Mouse (Mus musculus) hindbrain, embryonic 11.5 days (tissue): ENCODE results near the gene Cdk13. TPM values are rescaled to one million over a fixed set of nuclear protein-coding genes. Genes with fewer than 3 reads are reported as not detected.

Source experiments
- ATAC-seq: fragments of 200-750 bp; cut with Nextera tagmentation; 2 replicates; pipeline ENCODE4 v1.8.0; 2017; ENCODE audit warnings: mild to moderate bottlenecking, moderate TSS enrichment, moderate library complexity; ENCODE audit not compliant: low FRiP score
- DNase-seq: peaks from one replicate; pipeline ENCODE4 v3.0.0-alpha.2; 2015; ENCODE audit warnings: low spot score
- H3K27ac ChIP-seq: fragments of 300-500 bp; sonication (generic); 2 replicates; pipeline ENCODE4 v1.5.1; 2014; ENCODE audit warnings: mild to moderate bottlenecking, low read depth, low read length
- H3K27me3 ChIP-seq: fragments of 300-500 bp; sonication (generic); 2 replicates; pipeline ENCODE4 v1.6.1; 2014; ENCODE audit warnings: mild to moderate bottlenecking, low read length, moderate library complexity, mixed read lengths; ENCODE audit not compliant: control insufficient read depth, insufficient read depth
- H3K36me3 ChIP-seq: fragments of 300-500 bp; sonication (generic); 2 replicates; pipeline ENCODE4 v1.6.1; 2014; ENCODE audit warnings: mild to moderate bottlenecking, low read length, moderate library complexity, mixed read lengths; ENCODE audit not compliant: control insufficient read depth, insufficient read depth
- H3K4me1 ChIP-seq: fragments of 300-500 bp; sonication (generic); replicated peaks from 2 replicates; pipeline ENCODE4 v1.6.1; 2014; ENCODE audit warnings: low read length, mixed read lengths; ENCODE audit not compliant: control insufficient read depth, insufficient read depth
- H3K4me2 ChIP-seq: fragments of 300-500 bp; sonication (generic); replicated peaks from 2 replicates; pipeline ENCODE4 v1.6.1; 2014; ENCODE audit warnings: mild to moderate bottlenecking, low read depth, low read length
- H3K4me3 ChIP-seq: fragments of 300-500 bp; sonication (generic); 2 replicates; pipeline ENCODE4 v1.5.1; 2014; ENCODE audit warnings: low read depth, low read length
- H3K9ac ChIP-seq: fragments of 300-500 bp; sonication (generic); 2 replicates; pipeline ENCODE4 v1.6.1; 2014; ENCODE audit warnings: low read depth, low read length
- H3K9me3 ChIP-seq: fragments of 300-500 bp; sonication (generic); 2 replicates; pipeline ENCODE4 v1.6.1; 2016; ENCODE audit warnings: low read length; ENCODE audit not compliant: control insufficient read depth
- WGBS: fragments of 180-500 bp; shearing (Covaris S2); extraction: QIAGEN DNeasy Blood & Tissue Kit; methylation state at CpG from one replicate; pipeline ENCODE4 v1.1.7; 2014; 5-methylcytosine and 5-hydroxymethylcytosine counted together
- polyA plus RNA-seq: library from polyadenylated mRNA; unstranded; fragments of >200 nt; fragmentation: Nextera tagmentation; extraction: Ambion mirVana; gene quantifications from 2 replicates; pipeline ENCODE4 v1.2.1, GENCODE M21; 2014

The Cdk13 gene
- polyA plus RNA-seq, 1 experiment from 2014 or later, result 27.5 TPM

DNA sequence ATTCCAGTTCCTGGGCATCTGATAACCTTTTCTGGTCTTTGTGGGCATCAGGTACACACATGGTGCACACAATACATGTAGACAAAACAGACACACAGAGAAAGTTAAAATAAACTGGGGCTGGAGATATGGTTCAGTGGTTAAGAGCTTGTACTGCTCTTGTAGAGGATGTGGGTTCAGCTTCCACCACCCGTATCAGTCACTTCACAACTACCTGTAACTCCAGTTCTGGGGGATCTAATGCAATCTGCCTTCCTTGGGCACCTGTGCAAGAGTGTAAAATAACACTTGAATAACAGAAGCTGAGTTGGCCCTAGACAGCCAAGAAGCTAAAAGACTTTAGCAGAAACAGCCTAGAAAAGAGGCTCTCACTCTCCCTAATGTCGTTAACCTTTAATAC is 12.3 kb upstream of the Cdk13 start:
- ATAC-seq, result no peak
- WGBS, result 94% methylated on average over 2 of the region's 2 CpGs
- Histone ChIP-seq H3K4me1 (no peaks in the 10 kb centered on the region), H3K9me3 (no peaks in the 10 kb centered on the region), H3K27me3 (no peaks in the 10 kb centered on the region), H3K27ac (no peak overlapping the region), H3K4me2 (no peak overlapping the region), H3K4me3 (no peak overlapping the region), H3K36me3 (no peaks in the 10 kb centered on the region), H3K9ac (no peak overlapping the region)
- DNase-seq, result no peak

DNA sequence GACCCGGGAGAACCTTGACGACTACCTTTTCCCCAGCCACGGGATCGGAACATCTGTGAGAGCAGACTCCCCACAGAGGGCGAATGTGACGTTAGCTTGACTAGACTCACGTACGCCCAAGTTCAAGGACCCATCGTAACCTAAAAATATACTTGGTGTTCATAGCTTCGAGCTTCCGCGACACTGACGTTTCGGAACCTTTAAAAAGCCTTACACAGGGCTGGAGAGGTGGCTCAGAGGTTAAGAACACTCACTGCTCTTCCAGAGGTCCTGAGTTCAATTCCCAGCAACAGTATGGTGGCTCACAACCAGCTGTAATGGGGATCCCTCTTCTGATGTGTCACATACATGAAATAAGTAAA is 698 bp upstream of the Cdk13 start:
- H3K4me2 ChIP-seq, result peak overlapping the region; percentile 65

DNA sequence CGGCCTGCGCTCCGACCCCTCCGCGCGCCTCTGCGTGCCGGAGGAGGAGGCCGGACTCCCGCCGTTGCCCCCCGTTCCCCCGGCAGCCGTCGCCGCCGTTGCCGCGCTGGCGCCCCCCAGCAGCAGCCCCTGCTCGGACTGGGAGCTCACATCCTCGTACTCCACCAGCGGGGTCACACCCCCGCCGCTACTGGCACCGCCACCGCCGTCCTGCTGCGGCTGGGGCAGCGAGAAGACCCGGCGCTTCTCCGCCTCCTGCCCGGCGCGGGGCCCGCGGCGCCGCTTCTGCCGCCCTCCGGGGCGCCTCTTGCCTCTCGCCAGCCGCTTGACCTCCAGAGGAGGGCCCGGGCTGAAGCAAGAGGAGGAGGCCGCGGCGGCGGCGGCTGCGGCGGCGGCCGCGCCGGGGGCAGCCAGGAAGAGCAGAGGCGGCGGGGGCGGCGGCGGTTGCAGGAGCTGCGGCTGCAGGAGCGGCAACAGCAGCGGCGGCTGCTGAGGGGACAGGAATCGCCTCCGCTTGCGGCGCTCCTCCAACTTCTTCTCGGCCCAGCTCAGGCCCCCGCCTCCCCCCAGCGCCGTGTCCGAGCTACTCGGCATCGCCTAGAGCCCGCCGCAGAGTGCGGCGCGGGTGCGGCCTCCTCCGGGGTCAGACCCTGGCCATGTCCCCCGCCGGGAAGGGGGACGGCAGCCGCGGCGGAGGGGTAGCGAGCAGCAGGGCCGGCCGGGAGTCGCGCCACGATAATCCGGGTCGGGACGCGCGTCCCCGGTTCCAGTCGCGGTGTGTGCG is 647 bp downstream of the Cdk13 start:
- H3K9me3 ChIP-seq, result no peaks in the 10 kb centered on the region
- H3K4me3 ChIP-seq, result peak overlapping the region; percentile 99
- ATAC-seq (peak; percentile 50), DNase-seq (peak; percentile 72)
- no peaks in the 10 kb centered on the region for H3K27me3 ChIP-seq
- no peaks in the 10 kb centered on the region for H3K36me3 ChIP-seq
- H3K27ac ChIP-seq, result peak overlapping the region; percentile 97
- peak overlapping the region; percentile 96 for H3K9ac ChIP-seq
- WGBS, result 0% methylated on average over 55 of the region's 105 CpGs
- H3K4me2 ChIP-seq, result peak overlapping the region; percentile 69
- H3K4me1 ChIP-seq, result no peaks in the 10 kb centered on the region

More for the DNA sequence above, 698 bp upstream of the Cdk13 start:
- Histone ChIP-seq H3K9ac (peak overlapping the region; percentile 70), H3K4me1 (no peaks in the 10 kb centered on the region), H3K36me3 (no peaks in the 10 kb centered on the region), H3K4me3 (peak overlapping the region; percentile 99), H3K27ac (peak overlapping the region; percentile 97), H3K27me3 (no peaks in the 10 kb centered on the region), H3K9me3 (no peaks in the 10 kb centered on the region)
- WGBS, result 1% methylated on average over 14 of the region's 14 CpGs
- no peak for DNase-seq
- ATAC-seq, result peak; percentile 18; the same call in 1 of the 2 replicates

DNA sequence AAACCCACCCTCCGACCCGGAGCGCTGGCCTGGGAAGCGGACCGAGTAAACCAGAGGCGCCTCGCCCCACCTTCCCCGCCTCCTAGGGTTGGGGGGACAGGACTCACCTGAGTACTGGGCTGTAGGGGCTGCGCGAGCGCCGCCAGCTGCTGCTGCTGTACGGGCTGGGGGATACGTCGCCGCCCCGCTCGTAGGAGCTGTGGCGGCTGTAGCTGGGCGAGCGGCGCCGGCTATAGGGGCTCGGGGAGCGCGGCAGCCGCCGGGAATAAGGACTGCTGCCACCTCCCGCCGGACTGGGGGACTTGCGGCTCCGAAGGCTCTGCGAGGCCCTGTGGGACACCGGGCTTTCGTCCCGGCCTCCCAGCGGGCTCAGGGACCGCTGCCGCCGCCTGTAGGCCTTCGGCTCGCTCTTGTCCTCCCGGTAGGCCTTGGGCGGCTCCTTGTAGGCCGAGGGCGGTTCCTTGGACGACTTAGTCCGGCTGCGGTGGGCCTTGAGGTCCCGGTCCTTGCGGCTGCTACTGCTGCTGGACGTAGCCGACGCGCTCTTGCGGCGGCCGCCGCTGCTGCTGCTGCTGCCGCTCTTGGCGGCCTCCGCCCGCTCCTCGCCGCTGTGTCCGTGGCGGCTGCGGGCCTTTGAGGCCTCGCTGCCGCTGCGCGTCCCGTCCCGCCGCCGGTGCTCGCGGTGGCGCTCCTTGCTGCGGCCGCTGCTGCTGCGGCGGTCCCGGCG is 1.4 kb downstream of the Cdk13 start:
- H3K4me3 ChIP-seq, result peak overlapping the region; percentile 99
- H3K4me2 ChIP-seq, result peak overlapping the region; percentile 69
- H3K27ac ChIP-seq, result peak overlapping the region; percentile 97
- no peaks in the 10 kb centered on the region for H3K4me1 ChIP-seq
- peak; percentile 84 for DNase-seq
- peak overlapping the region; percentile 96 for H3K9ac ChIP-seq
- under 1% methylated on average over 72 of the region's 85 CpGs for WGBS
- ATAC-seq, result peak; percentile 43
- no peaks in the 10 kb centered on the region for H3K27me3 ChIP-seq
- H3K9me3 ChIP-seq, result no peaks in the 10 kb centered on the region
- no peaks in the 10 kb centered on the region for H3K36me3 ChIP-seq

GRCm38 (mm10) chr13:17802880-17803279 is 2.0 kb downstream of the Cdk13 start:
- 6% methylated on average over 3 of the region's 3 CpGs for WGBS
- no peak for ATAC-seq
- Histone ChIP-seq H3K9me3 (no peaks in the 10 kb centered on the region), H3K27me3 (no peaks in the 10 kb centered on the region), H3K9ac (peak overlapping the region; percentile 96), H3K4me3 (peak overlapping the region; percentile 99), H3K36me3 (no peaks in the 10 kb centered on the region), H3K4me1 (no peaks in the 10 kb centered on the region), H3K27ac (no peak overlapping the region), H3K4me2 (peak overlapping the region; percentile 69)
- no peak for DNase-seq

DNA sequence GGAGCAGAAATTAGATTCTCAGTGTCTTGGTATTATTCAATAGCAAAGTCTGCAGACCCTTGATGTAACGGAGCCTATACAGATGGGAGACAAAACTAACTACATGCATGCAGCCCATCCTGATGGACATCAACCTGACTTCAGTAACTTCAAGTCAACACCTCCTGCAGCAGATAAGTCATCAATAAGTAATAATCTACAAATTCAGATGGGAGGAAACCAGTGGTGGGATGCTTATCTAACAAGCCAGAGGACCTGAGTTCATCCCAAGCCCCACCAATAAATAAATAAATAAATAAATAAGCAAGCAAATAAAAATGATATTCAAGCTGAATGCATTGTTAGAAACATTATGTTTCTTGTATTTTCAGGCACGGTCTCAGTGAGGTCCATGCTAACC is 5.2 kb downstream of the Cdk13 start:
- WGBS, result 94% methylated on average over 2 of the region's 2 CpGs
- no peaks in the 10 kb centered on the region for H3K9me3 ChIP-seq
- H3K9ac ChIP-seq, result no peak overlapping the region
- H3K27me3 ChIP-seq, result no peaks in the 10 kb centered on the region
- DNase-seq, result no peak
- no peaks in the 10 kb centered on the region for H3K4me1 ChIP-seq
- no peak for ATAC-seq
- no peak overlapping the region for H3K27ac ChIP-seq
- H3K4me2 ChIP-seq, result no peak overlapping the region
- no peaks in the 10 kb centered on the region for H3K36me3 ChIP-seq
- no peak overlapping the region for H3K4me3 ChIP-seq

- H3K4me2 ChIP-seq, result no peak overlapping the region
- no peak overlapping the region for H3K27ac ChIP-seq
- ATAC-seq (no peak), DNase-seq (no peak)
- H3K9ac ChIP-seq, result no peak overlapping the region
- no peaks in the 10 kb centered on the region for H3K9me3 ChIP-seq
- WGBS, result 91% methylated on average over 3 of the region's 3 CpGs
- no peaks in the 10 kb centered on the region for H3K4me1 ChIP-seq
- H3K4me3 ChIP-seq, result no peak overlapping the region
- no peaks in the 10 kb centered on the region for H3K27me3 ChIP-seq
- no peaks in the 10 kb centered on the region for H3K36me3 ChIP-seq
Measured at GRCm38 (mm10) chr13:17795757-17796456, 9.0 kb downstream of the Cdk13 start.

- Histone ChIP-seq H3K9me3 (no peaks in the 10 kb centered on the region), H3K4me2 (no peak overlapping the region), H3K36me3 (no peaks in the 10 kb centered on the region), H3K9ac (no peak overlapping the region), H3K4me3 (no peak overlapping the region), H3K27me3 (no peaks in the 10 kb centered on the region), H3K4me1 (no peaks in the 10 kb centered on the region), H3K27ac (no peak overlapping the region)
- no peak for DNase-seq
- ATAC-seq, result no peak
- WGBS, result 96% methylated on average over 5 of the region's 5 CpGs
Measured at GRCm38 (mm10) chr13:17783643-17784042, 21.3 kb downstream of the Cdk13 start.
